Mouse (Mus musculus) ES-E14 (cell line): ENCODE measurements at regions not wholly inside any gene's neighbourhood (a gene's known extent, or its start where the extent isn't known, plus 50 kb on each side); places are given as distances from the start of the nearest gene placed in this dataset.
"Not testable (repeated sequence)": the region's sequence is repeated elsewhere in the genome, so short reads cannot be mapped to it uniquely, and the experiment has no call there.

Experiments
- DNase-seq: peaks from one replicate; pipeline ENCODE4 v3.0.0-alpha.2; 2013; ENCODE audit warnings: low read depth, low spot score
- H3K27ac ChIP-seq: 2 replicates; pipeline ENCODE4 v1.5.1; 2012; ENCODE audit warnings: low read depth, mild to moderate bottlenecking, low read length, moderate library complexity, mixed read lengths; ENCODE audit not compliant: poor library complexity, insufficient read depth, severe bottlenecking
- H3K36me3 ChIP-seq: 2 replicates; pipeline ENCODE4 v1.6.1; 2012; ENCODE audit warnings: mild to moderate bottlenecking, low read length, moderate library complexity, mixed read lengths; ENCODE audit not compliant: control insufficient read depth, poor library complexity, insufficient read depth, severe bottlenecking
- H3K4me1 ChIP-seq, 2 experiments: fragments of 150-350 bp in 1 of 2; sonication (generic) in 1 of 2; 2 replicates each; pipeline ENCODE4 v1.6.1; 2012; ENCODE audit warnings: low read length in 2 of 2, mild to moderate bottlenecking in 1 of 2, mixed read lengths in 1 of 2; ENCODE audit not compliant: control insufficient read depth in 2 of 2, insufficient read depth in 2 of 2, poor library complexity in 1 of 2
- H3K4me3 ChIP-seq, 2 experiments: fragments of 150-350 bp in 1 of 2; sonication (generic) in 1 of 2; 2 replicates each; pipeline ENCODE4 v1.5.1; 2012; ENCODE audit warnings: low read length in 2 of 2, low read depth in 1 of 2, mild to moderate bottlenecking in 1 of 2, mixed read lengths in 1 of 2; ENCODE audit not compliant: insufficient read depth in 1 of 2, poor library complexity in 1 of 2, severe bottlenecking in 1 of 2
- H3K9ac ChIP-seq: 2 replicates; pipeline ENCODE4 v1.6.1; 2012; ENCODE audit warnings: low read depth, mild to moderate bottlenecking, low read length, mixed read lengths; ENCODE audit not compliant: poor library complexity, insufficient read depth, severe bottlenecking
- H3K9me3 ChIP-seq: fragments of 150-350 bp; sonication (generic); 2 replicates; pipeline ENCODE4 v1.6.1; 2012; ENCODE audit warnings: low read depth, mild to moderate bottlenecking, low read length; ENCODE audit not compliant: control insufficient read depth, insufficient read depth
- CHD2 ChIP-seq: IDR thresholded peaks from 2 replicates; pipeline ENCODE4 v1.6.1; 2014; ENCODE audit warnings: mild to moderate bottlenecking, low read depth, low read length, inconsistent platforms
- HCFC1 ChIP-seq: IDR thresholded peaks from 2 replicates; pipeline ENCODE4 v1.6.1; 2012; ENCODE audit warnings: low read length, inconsistent platforms, borderline replicate concordance; ENCODE audit not compliant: insufficient read depth
- MAFK ChIP-seq: IDR thresholded peaks from 2 replicates; pipeline ENCODE4 v1.6.1; 2014; ENCODE audit warnings: mild to moderate bottlenecking, low read depth, low read length, inconsistent platforms; ENCODE audit not compliant: insufficient read depth
- ZC3H11A ChIP-seq: IDR thresholded peaks from 2 replicates; pipeline ENCODE4 v1.6.1; 2012; ENCODE audit warnings: low read depth, mild to moderate bottlenecking, inconsistent platforms, low read length, borderline replicate concordance
- ZNF384 ChIP-seq: IDR thresholded peaks from 2 replicates; pipeline ENCODE4 v1.6.1; 2012; ENCODE audit warnings: low read depth, low read length, inconsistent platforms
- in situ Hi-C, 2 experiments: fragments of 600-800 bp; cut with MboI; formaldehyde crosslinking; loops; one replicate each; pipeline ENCODE4 v1.15.1; 2025; ENCODE audit warnings: low sequenced_read_pairs in 2 of 2, inconsistent platforms in 1 of 2; ENCODE audit not compliant: unreplicated experiment in 2 of 2

DNA sequence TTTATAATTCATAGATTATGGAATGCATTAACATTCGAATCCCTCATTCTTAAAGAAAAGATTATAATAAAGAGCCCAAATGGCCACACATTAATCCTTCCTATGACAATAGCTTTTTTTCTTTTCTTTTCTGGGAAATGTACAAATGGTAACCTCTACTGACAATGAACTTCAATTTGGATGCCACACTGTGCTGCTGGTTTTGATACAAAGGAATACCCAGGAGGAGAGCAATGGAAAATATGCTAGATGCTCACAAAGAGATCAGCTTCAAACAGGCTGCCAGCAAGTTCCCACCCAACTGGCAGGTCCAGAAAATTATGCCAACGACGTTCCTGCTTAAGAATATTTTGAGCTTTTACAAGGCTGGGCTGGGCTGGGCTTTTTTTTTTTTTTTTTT, 364.4 kb upstream of the Dpp10 start:
- Histone ChIP-seq H3K4me3 (no peak overlapping the region), H3K27ac (no peak overlapping the region), H3K36me3 (no peaks in the 10 kb centered on the region), H3K9me3 (no peaks in the 10 kb centered on the region), H3K4me1 (no peaks in the 10 kb centered on the region), H3K9ac (no peak overlapping the region)
- no peak for TF ChIP-seq ZNF384
- TF ChIP-seq MAFK, result no peak
- TF ChIP-seq ZC3H11A, result no peak
- no peak for TF ChIP-seq CHD2
- no peak for TF ChIP-seq HCFC1
- in situ Hi-C loops, result no loop called here
- DNase-seq, result no peak

DNA sequence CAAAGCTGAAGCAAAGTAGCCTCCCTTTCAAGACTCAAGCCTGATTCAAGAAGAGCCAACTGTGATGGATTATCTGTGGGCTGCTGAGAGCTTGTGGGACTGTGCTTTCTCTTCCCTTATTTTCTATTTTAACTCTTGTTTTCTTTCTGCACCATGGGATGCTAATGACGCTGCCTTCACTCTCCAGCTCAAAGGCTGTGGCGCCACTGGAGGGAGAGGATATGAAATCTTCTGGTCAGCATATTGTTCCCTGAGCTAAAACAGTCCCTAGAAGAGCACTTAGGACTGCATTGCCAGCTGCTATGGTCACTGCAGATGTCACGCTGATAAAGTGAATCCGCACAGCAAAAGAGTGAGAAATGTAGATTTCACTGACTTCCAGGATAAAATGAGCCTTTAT, 324.2 kb upstream of the Dpp10 start:
- in situ Hi-C loops, result no loop called here
- Histone ChIP-seq H3K9me3 (no peaks in the 10 kb centered on the region), H3K36me3 (no peaks in the 10 kb centered on the region), H3K9ac (no peak overlapping the region), H3K4me1 (no peaks in the 10 kb centered on the region), H3K4me3 (no peak overlapping the region), H3K27ac (no peak overlapping the region)
- DNase-seq, result no peak
- no peak for TF ChIP-seq CHD2
- no peak for TF ChIP-seq MAFK
- TF ChIP-seq ZNF384, result no peak
- TF ChIP-seq ZC3H11A, result no peak
- TF ChIP-seq HCFC1, result no peak

DNA sequence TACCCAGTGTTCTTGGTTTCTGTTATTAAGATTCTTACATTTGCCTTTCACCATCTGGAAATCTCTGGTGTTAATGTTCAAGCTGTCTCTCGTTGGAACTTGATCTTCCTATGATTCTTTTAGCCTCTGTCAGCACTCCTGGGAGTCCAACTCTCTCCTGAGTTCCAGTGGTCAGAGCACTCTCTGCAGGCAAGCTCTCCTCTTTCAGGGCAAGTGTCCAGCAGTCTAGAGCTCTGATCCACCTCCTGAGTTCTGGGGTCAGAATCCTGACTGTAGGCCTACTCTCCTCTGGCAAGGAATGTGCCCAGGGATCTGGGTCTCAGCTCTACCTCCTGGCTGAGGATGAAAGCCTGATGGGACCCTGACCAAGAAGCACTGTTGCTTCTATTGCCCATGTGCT, 303.1 kb upstream of the Dpp10 start:
- H3K27ac ChIP-seq, H3K36me3 ChIP-seq, H3K9ac ChIP-seq, H3K9me3 ChIP-seq, H3K4me1 ChIP-seq, DNase-seq, H3K4me3 ChIP-seq, in situ Hi-C loops: not testable (repeated sequence)

DNA sequence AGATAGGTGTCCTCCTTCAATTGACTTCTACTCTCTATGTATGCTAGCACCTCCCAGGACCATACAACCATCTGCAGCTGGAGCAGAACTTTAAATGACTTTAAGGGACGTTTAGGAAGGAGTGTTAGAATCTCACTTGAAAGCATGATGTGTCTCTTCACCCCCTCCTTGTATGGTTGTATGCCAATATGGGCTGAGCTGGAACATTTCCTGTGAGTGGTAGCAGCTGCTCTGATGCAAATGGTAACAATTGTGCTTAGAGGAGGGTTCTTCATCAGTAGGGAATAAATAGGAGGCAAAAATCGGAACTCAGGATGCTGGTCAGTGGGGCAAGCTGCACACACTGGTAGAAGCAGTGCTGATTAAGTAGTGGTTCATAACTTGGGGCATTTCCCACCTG, 294.1 kb upstream of the Dpp10 start:
- Histone ChIP-seq H3K27ac (no peak overlapping the region), H3K9ac (no peak overlapping the region), H3K9me3 (no peaks in the 10 kb centered on the region), H3K36me3 (no peaks in the 10 kb centered on the region), H3K4me3 (no peak overlapping the region), H3K4me1 (no peaks in the 10 kb centered on the region)
- TF ChIP-seq HCFC1, result no peak
- no peak for TF ChIP-seq ZC3H11A
- no peak for TF ChIP-seq CHD2
- TF ChIP-seq ZNF384, result no peak
- TF ChIP-seq MAFK, result no peak
- in situ Hi-C loops, result no loop called here
- no peak for DNase-seq

DNA sequence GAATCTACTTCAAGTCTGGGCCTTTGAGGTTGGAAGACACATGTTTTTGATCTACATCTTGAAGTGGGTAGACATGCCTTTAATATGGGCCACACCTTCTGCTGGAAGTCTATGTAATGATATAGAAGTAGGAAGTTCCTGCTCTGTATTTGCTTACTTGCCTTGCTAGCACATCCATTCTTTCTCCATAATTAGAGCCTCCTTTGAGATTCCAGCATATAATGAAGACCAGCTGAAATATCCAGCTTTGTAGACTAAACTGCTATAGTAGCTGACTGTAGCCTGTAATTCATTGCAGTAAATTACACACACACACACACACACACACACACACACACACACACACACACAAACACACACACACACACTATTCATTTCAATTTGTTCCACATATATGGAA, 293.3 kb upstream of the Dpp10 start:
- no peak for DNase-seq
- in situ Hi-C loops, result no loop called here

More for the DNA sequence above, 293.3 kb upstream of the Dpp10 start:
- TF ChIP-seq CHD2, result no peak
- no peak for TF ChIP-seq MAFK
- no peak for TF ChIP-seq HCFC1
- TF ChIP-seq ZC3H11A, result no peak
- no peak for TF ChIP-seq ZNF384
- H3K27ac ChIP-seq, result no peak overlapping the region
- no peak overlapping the region for H3K9ac ChIP-seq
- H3K4me1 ChIP-seq, result no peaks in the 10 kb centered on the region
- H3K4me3 ChIP-seq, result no peak overlapping the region
- no peaks in the 10 kb centered on the region for H3K9me3 ChIP-seq
- no peaks in the 10 kb centered on the region for H3K36me3 ChIP-seq
